Mouse (Mus musculus) urinary bladder, postnatal 4 days (tissue): ENCODE data around the gene H2-Ob.

Experiments used
- DNase-seq, 2 experiments: peaks; one replicate each; pipeline ENCODE4 v3.0.0; 2021 to 2022; ENCODE audit warnings: low spot score in 2 of 2

Gene H2-Ob

GRCm38 (mm10) chr17:34240366-34240765, 1.7 kb downstream of the H2-Ob start:
- DNase-seq, result peak in 1 of 2 experiments; percentile 17

- DNase-seq, result peak in 1 of 2 experiments; percentile 33
Measured at GRCm38 (mm10) chr17:34240916-34241315, 2.2 kb downstream of the H2-Ob start.

GRCm38 (mm10) chr17:34244656-34245055, 6.0 kb downstream of the H2-Ob start:
- DNase-seq, result peak in 1 of 2 experiments; percentile 40

- peak in 1 of 2 experiments; percentile 10 for DNase-seq
Measured at GRCm38 (mm10) chr17:34247047-34247446, 8.3 kb downstream of the H2-Ob start.

- no peak for DNase-seq
Measured at GRCm38 (mm10) chr17:34248764-34249163, 10.1 kb downstream of the H2-Ob start.

GRCm38 (mm10) chr17:34249361-34249760, 10.7 kb downstream of the H2-Ob start:
- no peak for DNase-seq

- DNase-seq, result no peak
Measured at GRCm38 (mm10) chr17:34249878-34250277, 11.2 kb downstream of the H2-Ob start.

GRCm38 (mm10) chr17:34251666-34252065, 13.0 kb downstream of the H2-Ob start:
- no peak for DNase-seq

GRCm38 (mm10) chr17:34256501-34256900, 17.8 kb downstream of the H2-Ob start:
- no peak for DNase-seq

- DNase-seq, result peak; percentile 57 to 81
Measured at GRCm38 (mm10) chr17:34257594-34258375, 19.1 kb downstream of the H2-Ob start, which contains the start of gene H2-Ab1. TSS of gene H2-Ab1 (plus strand) at chr17:34257689.

GRCm38 (mm10) chr17:34260551-34260950, 21.8 kb downstream of the H2-Ob start:
- DNase-seq, result no peak

- peak in 1 of 2 experiments; percentile 48 for DNase-seq
Measured at GRCm38 (mm10) chr17:34261502-34261901, 22.8 kb downstream of the H2-Ob start.

GRCm38 (mm10) chr17:34263068-34263467, 24.4 kb downstream of the H2-Ob start:
- peak; percentile 30 to 67 for DNase-seq

- no peak for DNase-seq
Measured at GRCm38 (mm10) chr17:34263811-34264371, 25.2 kb downstream of the H2-Ob start.

- no peak for DNase-seq
Measured at GRCm38 (mm10) chr17:34264452-34265351, 26.0 kb downstream of the H2-Ob start.

- no peak for DNase-seq
Measured at GRCm38 (mm10) chr17:34268262-34268661, 29.6 kb downstream of the H2-Ob start.

GRCm38 (mm10) chr17:34268748-34269147, 30.0 kb downstream of the H2-Ob start:
- DNase-seq, result no peak

GRCm38 (mm10) chr17:34269817-34270216, 31.1 kb downstream of the H2-Ob start:
- no peak for DNase-seq

GRCm38 (mm10) chr17:34270230-34270629, 31.5 kb downstream of the H2-Ob start:
- DNase-seq, result no peak

- DNase-seq, result no peak
Measured at GRCm38 (mm10) chr17:34270940-34271339, 32.2 kb downstream of the H2-Ob start.

GRCm38 (mm10) chr17:34272102-34272501, 33.4 kb downstream of the H2-Ob start:
- no peak for DNase-seq

- DNase-seq, result no peak
Measured at GRCm38 (mm10) chr17:34280499-34281038, 41.9 kb downstream of the H2-Ob start.
